Mouse (Mus musculus) cerebellum, postnatal 36 days (tissue): Measurements from ENCODE around the gene Vmn2r54.
"Not testable (repeated sequence)": the region's sequence is repeated elsewhere in the genome, so short reads cannot be mapped to it uniquely, and the experiment has no call there.

ENCODE experiments used
- DNase-seq, 2 experiments: peaks; one replicate each; pipeline ENCODE4 v3.0.0; 2021 to 2022; ENCODE audit warnings: mixed read lengths in 2 of 2

The Vmn2r54 gene

DNA sequence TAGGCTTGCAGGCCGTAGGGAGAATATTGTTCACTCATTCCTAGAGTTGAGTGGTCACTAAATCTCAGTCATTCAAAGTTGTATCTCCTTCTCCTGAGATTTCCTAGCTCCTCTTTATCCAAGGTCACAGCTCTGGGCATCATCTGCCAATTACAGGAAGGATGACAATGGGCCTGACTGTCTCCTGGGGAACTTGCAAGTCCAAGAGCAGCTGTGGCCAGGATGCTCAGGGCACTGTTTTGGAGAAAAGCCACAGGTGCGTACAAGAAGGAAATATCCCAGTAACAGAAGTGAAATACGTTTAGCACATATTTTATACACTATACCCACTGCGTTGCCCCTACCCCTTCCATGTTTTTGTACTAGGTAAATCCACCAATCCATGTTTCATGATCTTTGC, at the start of gene Vmn2r54:
Gene Vmn2r54 (minus strand): TSS at position 101 of the 400 bp plus-strand sequence.
- DNase-seq: not testable (repeated sequence)

DNA sequence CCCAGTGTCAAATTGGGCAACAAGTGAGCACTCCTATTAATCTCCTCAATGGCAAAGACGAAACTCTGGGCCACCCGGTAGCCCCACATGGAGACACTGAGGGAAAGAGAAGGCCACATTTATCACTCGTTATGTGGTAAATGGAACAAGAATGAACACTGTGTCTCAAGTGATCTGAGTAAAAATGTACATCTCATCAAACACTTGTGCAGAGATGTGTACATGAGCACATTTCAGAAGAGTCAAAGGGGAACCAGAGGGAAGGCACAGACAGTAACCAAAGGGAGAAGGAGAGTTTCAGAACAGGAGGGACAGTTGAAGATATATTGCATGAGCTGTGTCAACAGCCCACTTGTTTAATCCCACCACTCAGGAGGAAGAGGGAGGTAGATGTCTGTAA, 44.8 kb upstream of the Vmn2r54 start, which contains the start of gene Vmn2r55:
Gene Vmn2r55 (minus strand): TSS at position 101 of the 400 bp plus-strand sequence.
- not testable (repeated sequence) for DNase-seq

DNA sequence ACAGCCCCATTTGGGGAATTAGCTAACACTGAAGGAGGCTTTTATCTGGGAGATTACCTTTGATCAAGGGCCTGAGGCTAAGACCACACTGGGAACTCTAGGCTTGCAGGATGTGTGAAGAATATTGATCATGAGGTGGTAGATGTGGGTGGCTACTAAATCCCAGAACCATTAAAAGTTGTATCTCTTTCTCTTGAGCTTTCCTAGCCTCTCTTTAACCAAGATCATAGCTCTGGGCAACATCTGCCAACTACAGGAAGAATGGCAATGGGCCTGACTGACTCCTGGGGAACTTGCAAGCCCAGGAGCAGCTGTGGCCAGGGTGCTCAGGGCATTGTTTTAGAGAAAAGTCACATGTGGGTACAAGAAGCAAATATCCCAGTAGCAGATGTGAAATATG, 31.4 kb downstream of the Vmn2r54 start, which contains the start of gene Vmn2r53:
Gene Vmn2r53 (minus strand): TSS at position 101 of the 400 bp plus-strand sequence.
- no peak for DNase-seq
